Mouse (Mus musculus): ENCODE data around the gene Ttc8.

- TF ChIP-seq CTCF (conservative IDR thresholded peaks at IDR 0.05; ENCODE audit: insufficient read depth, insufficient read length, low read depth, low read length) (no peak), POLR2A (IDR thresholded peaks at IDR 0.05; ENCODE audit: low read depth, low read length) (no peak)
These were observed 38.6 kb upstream of the Ttc8 start for GRCm38 (mm10) chr12:98881796-98882195.

Data from kidney, adult 2 months (tissue).